Mouse (Mus musculus): ENCODE data around the gene Stab2. TPM values are rescaled to one million over a fixed set of nuclear protein-coding genes. Genes with fewer than 3 reads are reported as not detected.

Gene Stab2
- polyA plus RNA-seq, 1 experiment from 2014 or later = 1.6 TPM

DNA sequence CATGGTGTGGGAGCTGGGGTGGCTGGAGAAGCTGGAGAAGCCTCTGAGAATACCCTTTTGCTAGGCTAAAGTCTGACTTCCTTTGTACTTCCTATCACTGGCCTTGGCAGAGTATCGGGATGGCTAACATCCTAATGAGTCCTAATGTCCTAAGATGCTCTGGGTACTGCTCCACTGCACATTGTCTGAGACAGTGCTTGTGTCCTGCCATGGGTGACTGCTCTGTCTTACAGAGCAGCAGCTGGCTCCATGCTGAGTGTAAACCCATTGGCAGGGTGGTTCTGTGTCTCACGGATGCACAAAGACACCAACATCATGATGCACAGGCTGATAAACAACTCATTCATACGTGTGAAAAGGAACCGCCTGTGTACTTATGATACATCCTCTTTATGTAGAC is 158.7 kb downstream of the Stab2 start:
- Histone ChIP-seq H3K4me1 (ENCODE audit: insufficient read depth, low read length) (no peaks in the 10 kb centered on the region), H3K9me3 (ENCODE audit: low read length) (no peaks in the 10 kb centered on the region), H3K4me3 (ENCODE audit: low read length) (no peak overlapping the region), H3K9ac (replicated peaks; ENCODE audit: low read length) (no peak overlapping the region), H3K27ac (ENCODE audit: low read length) (no peak overlapping the region), H3K4me2 (replicated peaks; ENCODE audit: low read depth, low read length) (no peak overlapping the region), H3K36me3 (ENCODE audit: insufficient read depth, low read length) (no peaks in the 10 kb centered on the region), H3K27me3 (ENCODE audit: insufficient read depth, low read length) (no peaks in the 10 kb centered on the region)
- ATAC-seq (ENCODE audit: low FRiP score, low TSS enrichment) = no peak
- WGBS = 82% methylated on average over 4 of the region's 4 CpGs

DNA sequence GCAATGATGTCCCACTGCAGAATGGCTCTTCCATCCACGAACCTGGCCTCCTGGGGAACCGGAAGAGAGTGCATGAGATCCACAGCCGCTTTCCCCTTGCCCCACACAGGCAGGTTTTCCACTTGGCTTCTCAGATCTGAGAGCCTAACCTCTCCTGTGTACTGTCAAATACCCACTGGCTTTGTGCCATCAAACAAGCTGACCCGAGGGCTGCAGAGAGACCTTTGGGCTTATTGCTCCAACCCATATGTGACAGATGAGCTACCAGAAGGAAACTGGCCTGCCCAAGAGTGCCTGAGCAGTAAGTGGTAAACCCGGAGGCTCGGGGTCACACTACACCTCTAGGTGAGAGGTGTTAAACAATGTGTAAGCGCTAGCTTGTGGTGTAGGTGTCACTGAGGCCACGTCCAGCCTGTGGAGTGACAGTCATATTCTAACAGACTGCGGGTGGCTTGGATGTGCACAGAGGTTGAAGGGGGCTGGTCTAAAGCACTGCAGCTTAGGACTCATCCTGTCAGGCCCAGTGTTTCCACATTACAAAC is 160.8 kb downstream of the Stab2 start:
- no peak for ATAC-seq (ENCODE audit: low FRiP score, low TSS enrichment)

DNA sequence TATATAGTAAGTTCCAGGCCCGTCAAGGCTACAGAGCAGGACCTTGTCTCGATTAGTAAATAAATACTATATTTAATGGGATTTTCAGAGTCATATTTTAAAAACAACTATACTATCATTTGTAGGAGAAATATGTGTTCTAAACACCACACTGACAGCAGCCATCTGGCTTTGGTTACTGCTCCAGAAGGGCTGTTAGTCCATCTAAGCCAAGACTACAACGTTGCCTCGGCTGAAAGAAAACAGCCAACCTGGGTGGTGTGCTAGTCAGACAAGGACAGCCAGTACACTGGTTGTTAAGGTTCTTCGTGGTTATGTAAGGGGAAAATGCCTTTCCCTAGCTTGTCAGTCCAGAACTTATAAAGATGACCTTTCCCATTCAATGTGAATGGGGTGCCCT is 165.2 kb downstream of the Stab2 start:
- ATAC-seq (ENCODE audit: low FRiP score, low TSS enrichment) = no peak
- H3K4me2 ChIP-seq (replicated peaks; ENCODE audit: low read depth, low read length) = no peak overlapping the region
- H3K27me3 ChIP-seq (ENCODE audit: insufficient read depth, low read length) = no peaks in the 10 kb centered on the region
- H3K4me1 ChIP-seq (ENCODE audit: insufficient read depth, low read length) = no peaks in the 10 kb centered on the region
- no peak overlapping the region for H3K4me3 ChIP-seq (ENCODE audit: low read length)
- no peaks in the 10 kb centered on the region for H3K9me3 ChIP-seq (ENCODE audit: low read length)
- WGBS = 80% methylated on average over 5 of the region's 5 CpGs
- H3K9ac ChIP-seq (replicated peaks; ENCODE audit: low read length) = no peak overlapping the region
- H3K27ac ChIP-seq (ENCODE audit: low read length) = no peak overlapping the region
- H3K36me3 ChIP-seq (ENCODE audit: insufficient read depth, low read length) = no peaks in the 10 kb centered on the region

More for the DNA sequence above, 160.8 kb downstream of the Stab2 start:
- H3K4me3 ChIP-seq (ENCODE audit: low read length) = no peak overlapping the region
- H3K9me3 ChIP-seq (ENCODE audit: low read length) = no peaks in the 10 kb centered on the region
- no peaks in the 10 kb centered on the region for H3K36me3 ChIP-seq (ENCODE audit: insufficient read depth, low read length)
- no peaks in the 10 kb centered on the region for H3K27me3 ChIP-seq (ENCODE audit: insufficient read depth, low read length)
- no peak overlapping the region for H3K27ac ChIP-seq (ENCODE audit: low read length)
- 54% methylated on average over 9 of the region's 9 CpGs for WGBS
- no peak overlapping the region for H3K9ac ChIP-seq (replicated peaks; ENCODE audit: low read length)
- no peaks in the 10 kb centered on the region for H3K4me1 ChIP-seq (ENCODE audit: insufficient read depth, low read length)
- H3K4me2 ChIP-seq (replicated peaks; ENCODE audit: low read depth, low read length) = no peak overlapping the region

DNA sequence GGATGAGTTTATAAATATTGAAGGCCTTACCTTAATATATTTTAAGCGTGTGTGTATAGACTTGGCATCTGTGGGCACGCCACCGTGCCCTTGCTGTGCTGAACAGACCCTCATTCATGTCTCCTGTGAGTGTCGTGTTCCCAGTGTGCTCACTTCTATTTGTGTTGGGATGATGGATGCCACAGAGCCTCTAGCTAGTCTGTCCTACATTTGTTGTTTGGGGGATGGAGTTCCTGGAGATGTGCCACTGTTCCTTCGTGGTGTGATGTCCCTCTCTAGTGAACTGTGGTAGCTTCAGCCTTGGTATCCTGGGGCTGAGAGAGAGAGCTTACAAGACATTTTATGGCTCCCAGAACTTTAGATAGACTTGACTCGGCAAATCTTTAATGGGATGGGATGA is 169.0 kb downstream of the Stab2 start:
- no peak overlapping the region for H3K4me3 ChIP-seq (ENCODE audit: low read length)
- H3K9ac ChIP-seq (replicated peaks; ENCODE audit: low read length) = no peak overlapping the region
- H3K27me3 ChIP-seq (ENCODE audit: insufficient read depth, low read length) = no peaks in the 10 kb centered on the region
- H3K27ac ChIP-seq (ENCODE audit: low read length) = no peak overlapping the region
- 88% methylated on average over 6 of the region's 6 CpGs for WGBS
- H3K9me3 ChIP-seq (ENCODE audit: low read length) = no peaks in the 10 kb centered on the region
- 0 out of 2 replicates have a peak, but pooled peaks cover 3% of the 10 kb centered on the region for H3K4me1 ChIP-seq (ENCODE audit: insufficient read depth, low read length)
- no peak overlapping the region for H3K4me2 ChIP-seq (replicated peaks; ENCODE audit: low read depth, low read length)
- no peak for ATAC-seq (ENCODE audit: low FRiP score, low TSS enrichment)
- H3K36me3 ChIP-seq (ENCODE audit: insufficient read depth, low read length) = no peaks in the 10 kb centered on the region

DNA sequence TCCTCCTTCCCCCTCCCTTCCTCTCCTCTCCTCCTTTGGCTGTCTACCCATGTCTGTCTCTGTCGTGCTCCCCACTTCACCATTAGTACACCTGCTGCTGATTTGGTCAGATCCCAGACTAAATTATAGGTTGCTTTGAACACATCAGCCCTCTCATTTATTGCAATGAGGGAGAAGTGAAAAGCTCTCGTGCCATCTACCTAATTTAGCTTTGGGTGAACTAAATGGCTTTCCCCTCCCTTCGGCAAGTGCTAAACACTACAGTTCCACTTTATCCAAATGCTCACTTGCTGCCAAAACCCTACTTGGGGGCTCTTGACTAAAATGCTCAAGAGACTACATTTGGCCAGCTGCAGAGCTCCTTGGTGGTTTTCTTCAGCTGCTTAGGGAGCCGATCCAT is 171.0 kb downstream of the Stab2 start:
- H3K27ac ChIP-seq (ENCODE audit: low read length) = no peak overlapping the region
- 82% methylated on average over 4 of the region's 4 CpGs for WGBS
- no peaks in the 10 kb centered on the region for H3K9me3 ChIP-seq (ENCODE audit: low read length)
- H3K27me3 ChIP-seq (ENCODE audit: insufficient read depth, low read length) = no peaks in the 10 kb centered on the region
- no peak for ATAC-seq (ENCODE audit: low FRiP score, low TSS enrichment)
- no peak overlapping the region for H3K4me3 ChIP-seq (ENCODE audit: low read length)
- no peak overlapping the region for H3K4me2 ChIP-seq (replicated peaks; ENCODE audit: low read depth, low read length)
- H3K4me1 ChIP-seq (ENCODE audit: insufficient read depth, low read length) = 0 out of 2 replicates have a peak, but pooled peaks cover 3% of the 10 kb centered on the region
- no peaks in the 10 kb centered on the region; the same call in 1 of the 2 replicates for H3K36me3 ChIP-seq (ENCODE audit: insufficient read depth, low read length)
- no peak overlapping the region for H3K9ac ChIP-seq (replicated peaks; ENCODE audit: low read length)

DNA sequence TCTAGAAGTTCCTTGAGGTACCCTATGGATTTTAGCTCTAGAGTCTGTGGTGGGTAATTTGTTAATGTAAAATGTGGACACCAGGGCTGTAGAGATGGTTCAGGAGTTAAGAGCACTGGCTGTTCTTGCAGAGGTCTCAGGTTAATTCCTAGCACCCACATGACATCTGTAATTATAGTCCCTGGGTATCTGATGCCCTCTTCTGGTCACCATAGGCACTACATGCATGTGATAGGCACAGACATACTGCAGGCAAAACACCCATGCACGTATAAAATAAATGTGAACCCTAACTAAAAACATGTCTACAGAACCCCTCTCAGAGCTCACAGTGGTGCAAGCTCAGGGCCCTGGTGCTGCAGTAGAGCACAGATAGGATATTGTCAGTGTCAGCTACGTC is 178.3 kb downstream of the Stab2 start:
- Histone ChIP-seq H3K9me3 (ENCODE audit: low read length) (peaks cover 5% of the 10 kb centered on the region; the same call in 1 of the 2 replicates), H3K9ac (replicated peaks; ENCODE audit: low read length) (no peak overlapping the region), H3K4me1 (ENCODE audit: insufficient read depth, low read length) (peaks cover 12% of the 10 kb centered on the region), H3K27ac (ENCODE audit: low read length) (no peak overlapping the region), H3K36me3 (ENCODE audit: insufficient read depth, low read length) (peaks cover 9% of the 10 kb centered on the region; the same call in 1 of the 2 replicates), H3K4me3 (ENCODE audit: low read length) (no peak overlapping the region), H3K27me3 (ENCODE audit: insufficient read depth, low read length) (no peaks in the 10 kb centered on the region), H3K4me2 (replicated peaks; ENCODE audit: low read depth, low read length) (no peak overlapping the region)
- ATAC-seq (ENCODE audit: low FRiP score, low TSS enrichment) = no peak
- 99% methylated on average over 2 of the region's 2 CpGs for WGBS

DNA sequence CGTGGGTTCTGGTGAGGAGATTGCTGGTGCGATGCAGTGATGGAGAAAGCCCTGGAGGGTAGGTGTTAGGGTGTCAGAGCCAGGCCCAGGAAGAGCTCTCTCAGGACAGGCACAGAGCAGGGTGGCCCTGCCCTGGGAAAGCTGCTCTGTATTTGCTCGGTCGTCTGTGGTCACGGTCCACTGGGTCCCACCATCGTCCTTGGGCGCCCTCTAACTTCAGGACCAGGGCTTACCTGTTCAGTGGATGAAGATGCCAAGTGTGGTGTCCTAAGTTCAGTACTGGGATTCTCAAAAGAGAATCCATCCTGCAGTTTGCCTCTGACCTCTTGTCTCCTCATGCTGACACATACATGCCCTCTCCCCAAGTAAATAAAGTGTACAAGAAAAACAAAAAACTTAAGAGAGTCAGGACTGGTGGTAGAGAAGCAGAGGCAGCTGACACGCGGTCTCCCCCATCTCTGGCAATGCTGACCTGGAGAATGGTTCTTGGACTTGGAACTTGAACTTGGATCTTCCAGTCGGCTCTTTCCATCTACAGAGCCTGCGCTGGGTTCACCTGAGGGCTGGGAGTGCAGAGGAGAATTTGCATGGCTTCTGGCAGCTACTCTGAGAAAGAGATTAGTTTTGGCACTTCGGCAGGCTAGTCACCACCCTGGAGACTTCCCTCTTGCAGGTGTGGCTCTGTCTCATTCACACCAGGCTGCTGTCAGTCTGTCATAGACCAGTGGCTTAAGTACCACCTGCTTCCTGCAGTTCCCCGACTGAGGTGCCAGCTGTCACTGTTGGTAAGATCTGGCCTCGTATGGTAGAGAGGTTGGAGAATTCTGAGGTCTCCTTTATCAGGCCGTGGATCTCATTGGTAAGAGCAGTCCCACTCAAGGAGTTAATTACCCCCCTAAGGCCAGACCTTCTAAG is 179.3 kb downstream of the Stab2 start:
- no peak overlapping the region for H3K27ac ChIP-seq (ENCODE audit: low read length)

DNA sequence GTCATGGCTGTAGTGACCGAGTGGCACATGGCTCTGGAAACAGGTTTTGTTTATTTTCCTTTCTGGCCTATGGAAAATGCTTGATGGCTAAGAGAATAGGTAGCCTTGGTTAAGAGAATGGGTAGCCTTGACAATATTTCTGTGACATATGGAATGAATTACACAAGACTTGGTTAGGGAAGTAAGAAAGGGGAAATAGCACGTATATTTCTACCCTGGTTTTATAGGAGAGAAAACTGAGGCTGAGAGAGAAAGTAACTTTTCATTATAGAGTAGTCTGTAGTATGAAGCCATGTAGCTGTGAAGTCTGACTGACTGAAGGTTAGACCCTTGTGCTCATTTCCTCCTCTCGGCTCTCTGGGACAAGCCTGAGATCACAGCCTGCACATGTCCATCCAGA is 180.9 kb downstream of the Stab2 start:
- H3K4me2 ChIP-seq (replicated peaks; ENCODE audit: low read depth, low read length) = no peak overlapping the region
- H3K9me3 ChIP-seq (ENCODE audit: low read length) = peaks cover 5% of the 10 kb centered on the region; the same call in 1 of the 2 replicates
- H3K36me3 ChIP-seq (ENCODE audit: insufficient read depth, low read length) = peaks cover 9% of the 10 kb centered on the region; the same call in 1 of the 2 replicates
- H3K9ac ChIP-seq (replicated peaks; ENCODE audit: low read length) = no peak overlapping the region
- ATAC-seq (ENCODE audit: low FRiP score, low TSS enrichment) = no peak
- no peak overlapping the region for H3K27ac ChIP-seq (ENCODE audit: low read length)
- H3K4me3 ChIP-seq (ENCODE audit: low read length) = no peak overlapping the region
- peaks cover 9% of the 10 kb centered on the region for H3K4me1 ChIP-seq (ENCODE audit: insufficient read depth, low read length)
- 74% methylated on average over 3 of the region's 3 CpGs for WGBS
- no peaks in the 10 kb centered on the region for H3K27me3 ChIP-seq (ENCODE audit: insufficient read depth, low read length)

More for the DNA sequence above, 179.3 kb downstream of the Stab2 start:
- H3K9ac ChIP-seq (replicated peaks; ENCODE audit: low read length) = no peak overlapping the region
- H3K4me1 ChIP-seq (ENCODE audit: insufficient read depth, low read length) = peaks cover 9% of the 10 kb centered on the region
- H3K9me3 ChIP-seq (ENCODE audit: low read length) = peaks cover 5% of the 10 kb centered on the region; the same call in 1 of the 2 replicates
- H3K36me3 ChIP-seq (ENCODE audit: insufficient read depth, low read length) = peaks cover 9% of the 10 kb centered on the region; the same call in 1 of the 2 replicates
- H3K4me3 ChIP-seq (ENCODE audit: low read length) = no peak overlapping the region
- 76% methylated on average over 15 of the region's 15 CpGs for WGBS
- no peak overlapping the region for H3K4me2 ChIP-seq (replicated peaks; ENCODE audit: low read depth, low read length)
- no peaks in the 10 kb centered on the region for H3K27me3 ChIP-seq (ENCODE audit: insufficient read depth, low read length)
- no peak for ATAC-seq (ENCODE audit: low FRiP score, low TSS enrichment)

DNA sequence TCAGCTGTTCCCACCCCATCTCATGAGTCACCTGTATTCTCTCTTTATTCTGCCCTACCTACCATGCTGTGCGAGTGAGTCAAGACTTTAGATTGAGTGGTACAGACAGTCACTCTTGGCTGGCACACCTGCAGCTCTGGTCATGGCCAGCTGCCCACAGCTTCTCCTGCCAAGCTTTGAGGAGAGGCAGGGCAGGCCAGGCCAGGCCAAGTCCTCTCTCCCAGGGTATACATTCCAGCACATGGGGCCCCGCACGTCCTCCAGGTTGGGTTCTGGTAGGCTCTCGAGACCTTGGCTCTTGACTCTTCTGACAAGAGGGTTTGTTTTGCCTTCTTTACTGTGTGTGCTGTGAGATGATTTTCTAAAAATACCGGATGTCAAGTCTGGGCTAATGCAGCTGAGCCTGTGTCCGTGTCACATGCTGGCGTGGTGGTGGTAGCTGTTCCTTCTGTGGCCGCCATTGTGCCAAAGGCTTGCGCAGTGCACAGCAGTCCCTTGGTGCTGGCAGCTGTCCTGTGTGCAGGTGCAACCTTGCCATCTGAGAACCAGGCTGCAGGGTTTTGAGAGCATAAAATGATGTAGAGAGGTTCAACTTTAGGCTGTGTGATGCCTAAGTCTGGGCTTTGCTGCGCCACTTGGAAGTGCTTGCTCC is 181.8 kb downstream of the Stab2 start:
- Histone ChIP-seq H3K9me3 (ENCODE audit: low read length) (peaks cover 5% of the 10 kb centered on the region; the same call in 1 of the 2 replicates), H3K36me3 (ENCODE audit: insufficient read depth, low read length) (peaks cover 12% of the 10 kb centered on the region; the same call in 1 of the 2 replicates), H3K4me2 (replicated peaks; ENCODE audit: low read depth, low read length) (no peak overlapping the region), H3K27ac (ENCODE audit: low read length) (no peak overlapping the region), H3K4me3 (ENCODE audit: low read length) (no peak overlapping the region), H3K27me3 (ENCODE audit: insufficient read depth, low read length) (peaks cover 1% of the 10 kb centered on the region; the same call in 1 of the 2 replicates), H3K9ac (replicated peaks; ENCODE audit: low read length) (no peak overlapping the region), H3K4me1 (ENCODE audit: insufficient read depth, low read length) (peaks cover 9% of the 10 kb centered on the region)
- peak; percentile 74 for ATAC-seq (ENCODE audit: low FRiP score, low TSS enrichment)
- 85% methylated on average over 10 of the region's 10 CpGs for WGBS
